Mouse (Mus musculus) hindbrain, postnatal 0 days (tissue): ENCODE results near the gene Trappc2l. TPM values are rescaled to one million over a fixed set of nuclear protein-coding genes. Genes with fewer than 3 reads are reported as not detected.
"Not testable (repeated sequence)": the region's sequence is repeated elsewhere in the genome, so short reads cannot be mapped to it uniquely, and the experiment has no call there.

Source experiments
- ATAC-seq: fragments of 200-750 bp; cut with Nextera tagmentation; 2 replicates; pipeline ENCODE4 v1.8.0; 2017; ENCODE audit warnings: mild to moderate bottlenecking, moderate TSS enrichment, moderate library complexity
- DNase-seq: peaks from one replicate; pipeline ENCODE4 v3.0.0-alpha.2; 2015; ENCODE audit warnings: low spot score
- H3K27ac ChIP-seq: fragments of 300-500 bp; sonication (generic); 2 replicates; pipeline ENCODE4 v1.5.1; 2014; ENCODE audit warnings: mild to moderate bottlenecking
- H3K27me3 ChIP-seq: fragments of 300-500 bp; sonication (generic); 2 replicates; pipeline ENCODE4 v1.6.1; 2014; ENCODE audit warnings: low read length, mixed read lengths; ENCODE audit not compliant: insufficient read depth
- H3K36me3 ChIP-seq: fragments of 300-500 bp; sonication (generic); 2 replicates; pipeline ENCODE4 v1.6.1; 2014; ENCODE audit warnings: low read length, mixed read lengths; ENCODE audit not compliant: insufficient read depth
- H3K4me1 ChIP-seq: fragments of 300-500 bp; sonication (generic); 2 replicates; pipeline ENCODE4 v1.6.1; 2014; ENCODE audit warnings: antibody characterized with exemption, low read length, mixed read lengths; ENCODE audit not compliant: insufficient read depth
- H3K4me2 ChIP-seq: fragments of 300-500 bp; sonication (generic); 2 replicates; pipeline ENCODE4 v1.6.1; 2014; ENCODE audit warnings: low read depth, mild to moderate bottlenecking, low read length, moderate library complexity, mixed read lengths
- H3K4me3 ChIP-seq: fragments of 300-500 bp; sonication (generic); 2 replicates; pipeline ENCODE4 v1.5.1; 2014; ENCODE audit warnings: low read length
- H3K9ac ChIP-seq: fragments of 300-500 bp; sonication (generic); replicated peaks from 2 replicates; pipeline ENCODE4 v1.6.1; 2014; ENCODE audit warnings: mild to moderate bottlenecking, low read length, moderate library complexity, mixed read lengths
- H3K9me3 ChIP-seq: fragments of 300-500 bp; sonication (generic); 2 replicates; pipeline ENCODE4 v1.6.1; 2016; ENCODE audit warnings: low read length, mixed read lengths
- CTCF ChIP-seq: IDR thresholded peaks from 2 replicates; pipeline ENCODE4 v1.5.1; 2016; ENCODE audit warnings: antibody characterized with exemption, control low read depth, low read depth
- WGBS: fragments of 180-500 bp; shearing (Covaris S2); extraction: QIAGEN DNeasy Blood & Tissue Kit; methylation state at CpG from one replicate; pipeline ENCODE4 v1.1.7; 2014; 5-methylcytosine and 5-hydroxymethylcytosine counted together
- polyA plus RNA-seq: library from polyadenylated mRNA; unstranded; fragments of >200 nt; fragmentation: Nextera tagmentation; extraction: Ambion mirVana; gene quantifications from 2 replicates; pipeline ENCODE4 v1.2.1, GENCODE M21; 2015
- total RNA-seq: library from RNA; depleted of rRNA; stranded (reverse); fragments of >200 nt; gene quantifications from 2 replicates; pipeline ENCODE4 v1.2.3, GENCODE M21; 2014

Trappc2l gene
- total and polyA plus RNA-seq, 2 experiments from 2014 or later, result 11.4 to 130 TPM

DNA sequence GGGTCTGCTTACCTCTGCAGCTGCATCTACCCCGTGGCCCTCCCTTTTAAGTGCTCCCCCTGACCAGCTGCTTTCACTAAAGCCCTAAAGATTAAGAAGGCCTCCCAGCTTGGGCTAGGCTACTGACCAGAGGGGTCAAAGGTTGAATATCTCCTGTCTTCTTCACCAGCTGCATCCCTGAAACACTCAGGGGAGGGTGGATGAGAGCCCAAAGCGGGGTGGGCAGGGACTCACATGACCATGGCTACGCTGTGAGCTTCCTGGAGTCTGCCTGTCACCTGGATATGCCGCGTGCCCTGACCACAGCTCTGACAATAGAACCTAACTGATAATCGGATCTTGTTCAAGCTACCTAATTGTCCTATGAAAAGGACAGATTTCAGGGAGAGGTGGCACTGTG, 11.3 kb downstream of the Trappc2l start, which contains the start of gene Pabpn1l:
Gene Pabpn1l, minus strand, starts transcription at position 13 of the 400 bp plus-strand sequence.
- no peak within 1 kb of the TSS for H3K4me3 ChIP-seq
- DNase-seq, result no peak
- 71% methylated on average over 6 of the region's 6 CpGs for WGBS

DNA sequence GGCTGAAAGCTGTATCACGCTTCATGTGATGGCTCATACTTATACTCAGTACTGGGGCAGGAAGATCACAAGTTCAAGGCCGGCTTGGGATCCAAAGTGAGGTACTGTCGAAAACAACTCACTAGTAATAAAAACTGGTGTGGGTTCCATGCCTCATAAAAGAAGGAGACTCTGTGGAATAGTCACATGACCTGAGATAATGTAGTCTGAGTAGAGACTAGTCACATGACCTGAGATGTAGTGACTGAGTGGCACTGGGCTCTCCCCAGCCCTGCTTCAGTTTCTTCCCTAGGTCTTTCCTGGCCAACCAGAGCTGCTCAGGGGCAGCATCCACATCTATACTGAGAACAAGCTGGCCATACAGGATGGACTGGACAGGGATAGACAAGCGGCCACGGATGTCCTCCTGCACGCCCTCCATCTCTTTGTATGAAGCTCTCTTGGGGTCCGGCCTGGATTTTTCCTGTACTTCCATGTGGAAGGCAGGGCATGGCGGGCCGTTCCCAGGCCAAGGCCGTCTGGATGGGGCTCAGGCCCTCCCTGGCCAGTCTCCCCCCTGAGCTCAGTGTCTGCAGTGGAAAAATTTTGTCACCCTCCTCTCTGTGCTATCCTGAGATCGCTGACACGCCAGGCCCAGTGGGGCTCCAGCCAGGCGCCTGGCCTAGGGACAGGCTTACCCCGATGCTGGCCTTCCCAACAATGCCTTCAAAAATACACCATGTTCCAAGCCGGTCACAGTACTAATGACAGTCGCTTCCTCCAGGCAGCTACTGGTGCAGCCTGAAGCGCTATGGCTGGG, 12.6 kb downstream of the Trappc2l start:
- Histone ChIP-seq H3K27ac (no peak overlapping the region), H3K4me1 (no peaks in the 10 kb centered on the region), H3K27me3 (no peaks in the 10 kb centered on the region), H3K4me3 (no peak overlapping the region), H3K9me3 (no peaks in the 10 kb centered on the region), H3K9ac (no peak overlapping the region), H3K36me3 (no peaks in the 10 kb centered on the region), H3K4me2 (no peak overlapping the region)
- DNase-seq, result no peak
- 89% methylated on average over 17 of the region's 17 CpGs for WGBS
- TF ChIP-seq CTCF, result no peak
- no peak for ATAC-seq

More for the DNA sequence above, 11.3 kb downstream of the Trappc2l start, which contains the start of gene Pabpn1l:
- Histone ChIP-seq H3K4me2 (no peak within 1 kb of the TSS), H3K4me1 (no peaks in the 10 kb centered on the region), H3K9ac (no peak within 1 kb of the TSS), H3K27me3 (no peaks in the 10 kb centered on the region), H3K27ac (no peak within 1 kb of the TSS), H3K9me3 (no peaks in the 10 kb centered on the region), H3K36me3 (no peaks in the 10 kb centered on the region)
- no peak for ATAC-seq
- TF ChIP-seq CTCF, result no peak

DNA sequence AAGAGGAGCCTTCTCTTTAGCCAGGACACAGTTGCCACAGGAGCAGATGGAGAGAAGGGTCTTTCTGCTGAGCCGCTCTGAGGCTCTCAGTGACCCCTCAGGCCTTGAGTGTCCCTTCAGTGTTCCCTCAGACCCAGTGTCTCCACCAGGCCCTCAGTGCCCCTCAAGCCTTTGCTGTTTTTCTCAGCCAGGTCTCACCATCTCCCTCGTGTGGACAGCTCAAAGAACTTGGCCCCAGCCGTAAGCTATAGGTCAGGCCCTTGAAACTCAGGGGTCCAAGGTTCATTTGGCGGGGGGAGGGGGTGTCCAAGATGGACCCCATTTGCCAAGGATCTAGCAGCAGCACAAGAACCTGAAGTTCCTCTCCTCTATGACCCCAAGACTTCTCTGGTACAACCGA, 13.2 kb downstream of the Trappc2l start:
- TF ChIP-seq CTCF, result peak; percentile 43
- no peak overlapping the region for H3K4me2 ChIP-seq
- H3K4me1 ChIP-seq, result no peaks in the 10 kb centered on the region
- no peak overlapping the region for H3K4me3 ChIP-seq
- no peaks in the 10 kb centered on the region for H3K36me3 ChIP-seq
- H3K9me3 ChIP-seq, result no peaks in the 10 kb centered on the region
- WGBS, result 78% methylated on average over 5 of the region's 5 CpGs
- H3K9ac ChIP-seq, result no peak overlapping the region
- DNase-seq (no peak), ATAC-seq (no peak)
- no peaks in the 10 kb centered on the region for H3K27me3 ChIP-seq
- no peak overlapping the region for H3K27ac ChIP-seq

DNA sequence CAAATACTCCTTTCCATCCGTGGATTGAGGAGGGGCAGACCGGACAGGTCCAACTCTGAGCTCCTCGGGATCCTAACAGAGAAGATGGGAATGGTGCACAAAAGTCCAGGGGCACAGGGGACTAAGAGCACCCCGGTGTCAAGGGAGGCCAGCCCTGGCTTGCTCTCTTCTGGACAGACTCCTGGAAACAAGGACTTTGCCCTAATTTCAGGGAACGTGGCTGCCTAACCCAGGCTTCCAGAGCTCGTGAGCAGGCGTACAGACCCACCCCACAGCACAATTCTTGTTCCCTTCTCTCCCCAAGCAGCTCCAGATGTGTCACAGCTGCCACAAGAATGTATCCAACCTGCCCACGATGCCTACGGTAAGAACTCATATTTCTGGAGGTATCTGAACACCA, 14.4 kb downstream of the Trappc2l start:
- DNase-seq (no peak), ATAC-seq (no peak)
- 82% methylated on average over 9 of the region's 9 CpGs for WGBS
- H3K36me3 ChIP-seq, result no peaks in the 10 kb centered on the region
- H3K4me2 ChIP-seq, result no peak overlapping the region
- no peak overlapping the region for H3K27ac ChIP-seq
- H3K9ac ChIP-seq, result no peak overlapping the region
- no peaks in the 10 kb centered on the region for H3K4me1 ChIP-seq
- no peak overlapping the region for H3K4me3 ChIP-seq
- no peaks in the 10 kb centered on the region for H3K9me3 ChIP-seq
- no peaks in the 10 kb centered on the region for H3K27me3 ChIP-seq
- TF ChIP-seq CTCF, result no peak

DNA sequence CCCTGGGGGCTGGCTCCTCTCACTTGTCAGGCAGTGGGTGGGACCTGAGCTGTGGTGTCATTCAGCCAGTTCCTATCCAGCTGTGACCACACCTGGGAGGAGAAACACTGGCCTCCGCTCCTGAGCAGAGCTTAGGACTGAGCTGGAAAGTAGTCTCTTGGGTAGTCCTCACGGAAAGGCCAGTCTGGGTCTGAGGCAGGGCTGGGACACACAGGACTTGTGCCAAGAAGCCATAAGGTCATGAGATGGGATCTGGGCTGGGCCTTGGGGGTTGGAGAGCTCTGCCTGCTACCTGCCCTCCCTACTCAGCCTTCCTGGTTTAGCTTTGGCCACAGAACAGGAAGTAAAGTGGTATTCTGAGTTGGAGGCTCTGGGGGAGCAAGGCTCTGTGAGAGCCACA, 15.5 kb downstream of the Trappc2l start:
- TF ChIP-seq CTCF, result no peak
- no peaks in the 10 kb centered on the region for H3K9me3 ChIP-seq
- no peaks in the 10 kb centered on the region for H3K36me3 ChIP-seq
- no peak overlapping the region for H3K27ac ChIP-seq
- H3K27me3 ChIP-seq, result no peaks in the 10 kb centered on the region
- no peak overlapping the region for H3K9ac ChIP-seq
- H3K4me1 ChIP-seq, result no peaks in the 10 kb centered on the region
- ATAC-seq, result peak; percentile 11; the same call in 1 of the 2 replicates
- WGBS, result 55% methylated on average over 2 of the region's 2 CpGs
- no peak for DNase-seq
- H3K4me3 ChIP-seq, result no peak overlapping the region
- H3K4me2 ChIP-seq, result no peak overlapping the region

DNA sequence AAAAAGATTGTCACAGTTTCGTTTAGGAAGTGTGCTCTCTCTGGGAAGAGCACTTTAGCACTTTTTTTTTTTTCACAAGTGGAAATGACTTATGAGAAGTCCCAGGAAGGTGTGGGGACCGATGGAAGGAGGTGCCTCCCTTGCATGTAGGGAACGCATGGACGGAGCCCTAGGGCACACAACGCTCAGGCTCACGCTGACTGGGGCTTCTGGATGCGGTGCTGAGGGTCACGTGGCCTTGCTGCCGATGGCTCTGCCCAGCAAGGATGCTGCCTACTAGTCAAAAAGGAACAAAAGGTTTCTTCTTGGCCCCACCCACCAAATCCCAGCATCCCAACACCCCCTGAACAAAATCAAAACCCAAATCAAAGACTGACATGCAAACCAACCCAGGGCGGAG, 17.9 kb downstream of the Trappc2l start:
- Histone ChIP-seq H3K9ac (no peak overlapping the region), H3K4me2 (no peak overlapping the region), H3K4me3 (no peak overlapping the region), H3K4me1 (no peaks in the 10 kb centered on the region), H3K9me3 (no peaks in the 10 kb centered on the region), H3K27ac (no peak overlapping the region), H3K27me3 (no peaks in the 10 kb centered on the region), H3K36me3 (peaks cover 14% of the 10 kb centered on the region; the same call in 1 of the 2 replicates)
- no peak for DNase-seq
- ATAC-seq, result no peak
- TF ChIP-seq CTCF, result no peak
- WGBS, result 28% methylated on average over 10 of the region's 10 CpGs

DNA sequence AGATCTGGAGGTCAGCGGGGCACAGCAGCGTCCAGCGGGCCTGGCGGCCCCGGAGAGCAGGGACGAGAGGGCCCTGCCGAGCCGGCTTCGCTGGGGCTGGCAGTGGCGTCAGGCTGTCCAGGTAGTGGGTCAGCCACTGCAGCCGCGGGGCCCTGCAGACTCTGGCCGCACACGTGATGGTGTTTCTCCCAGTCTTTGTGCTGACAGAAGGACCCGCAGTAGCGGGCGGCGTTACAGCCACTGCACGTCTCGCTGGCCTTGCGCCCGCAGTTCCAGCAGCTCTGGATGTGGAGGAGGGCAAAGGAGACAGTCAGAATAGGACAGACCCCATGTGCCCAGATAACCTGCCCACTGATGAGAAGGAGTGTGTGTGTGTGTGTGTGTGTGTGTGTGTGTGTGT, 19.3 kb downstream of the Trappc2l start:
- DNase-seq, result peak; percentile 47
- Histone ChIP-seq H3K9ac (no peak overlapping the region), H3K9me3 (no peaks in the 10 kb centered on the region), H3K36me3 (peaks cover 22% of the 10 kb centered on the region; the same call in 1 of the 2 replicates), H3K27ac (peak overlapping the region; percentile 2; the same call in 1 of the 2 replicates), H3K4me3 (no peak overlapping the region), H3K27me3 (no peaks in the 10 kb centered on the region), H3K4me2 (no peak overlapping the region), H3K4me1 (no peaks in the 10 kb centered on the region)
- 59% methylated on average over 22 of the region's 22 CpGs for WGBS
- no peak for TF ChIP-seq CTCF
- ATAC-seq, result no peak

DNA sequence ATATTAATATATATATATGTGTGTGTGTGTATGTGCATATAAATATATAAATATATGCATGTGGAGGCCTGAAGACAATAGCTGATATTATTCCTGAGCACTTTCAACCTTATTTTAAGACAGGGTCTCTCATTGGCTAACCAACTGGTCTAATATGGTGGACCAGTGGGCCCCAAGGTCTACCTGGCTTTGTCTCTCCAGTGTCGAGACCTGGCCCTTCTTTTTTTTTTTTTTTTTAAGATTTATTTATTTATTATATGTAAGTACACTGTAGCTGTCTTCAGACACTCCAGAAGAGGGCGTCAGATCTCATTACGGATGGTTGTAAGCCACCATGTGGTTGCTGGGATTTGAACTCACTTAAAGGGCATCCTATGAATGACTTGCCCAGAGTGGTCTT, 20.7 kb downstream of the Trappc2l start:
- 83% methylated on average over 3 of the region's 3 CpGs for WGBS
- not testable (repeated sequence) for ATAC-seq, H3K9ac ChIP-seq, H3K9me3 ChIP-seq, H3K4me3 ChIP-seq, H3K4me1 ChIP-seq, H3K27ac ChIP-seq, DNase-seq, H3K27me3 ChIP-seq, H3K4me2 ChIP-seq
- H3K36me3 ChIP-seq, result peaks cover 29% of the 10 kb centered on the region; the same call in 1 of the 2 replicates
